Mouse (Mus musculus) urinary bladder, postnatal 10 days (tissue): ENCODE results near the gene Ankrd42.

ENCODE experiments used
- DNase-seq: peaks from one replicate; pipeline ENCODE4 v3.0.0; 2022; ENCODE audit warnings: low spot score

Ankrd42 gene

GRCm38 (mm10) chr7:92566775-92567174 is 70.2 kb downstream of the Ankrd42 start:
- no peak for DNase-seq

GRCm38 (mm10) chr7:92560986-92561876 is 75.7 kb downstream of the Ankrd42 start, which contains the start of gene Ccdc90b:
Ccdc90b (plus strand) TSS chr7:92561149.
- DNase-seq: peak; percentile 32

GRCm38 (mm10) chr7:92558744-92559143 is 78.2 kb downstream of the Ankrd42 start:
- DNase-seq: no peak

- no peak for DNase-seq
These were observed 86.0 kb downstream of the Ankrd42 start for GRCm38 (mm10) chr7:92550990-92551392.

GRCm38 (mm10) chr7:92550248-92550989 is 86.5 kb downstream of the Ankrd42 start:
- DNase-seq: no peak

GRCm38 (mm10) chr7:92546763-92547162 is 90.2 kb downstream of the Ankrd42 start:
- DNase-seq: no peak

- no peak for DNase-seq
These were observed 104.4 kb downstream of the Ankrd42 start for GRCm38 (mm10) chr7:92532351-92533036.
